Mouse (Mus musculus) limb, embryonic 13.5 days (tissue): ENCODE data around the gene Nmi. TPM values are rescaled to one million over a fixed set of nuclear protein-coding genes. Genes with fewer than 3 reads are reported as not detected.

Experiments used
- ATAC-seq: fragments of 200-750 bp; cut with Nextera tagmentation; 2 replicates; pipeline ENCODE4 v1.8.0; 2017; ENCODE audit warnings: low read depth, moderate number of reproducible peaks, moderate TSS enrichment; ENCODE audit not compliant: low FRiP score
- H3K27ac ChIP-seq: fragments of 300-500 bp; sonication (generic); 2 replicates; pipeline ENCODE4 v1.5.1; 2015; ENCODE audit warnings: inconsistent platforms, mild to moderate bottlenecking, moderate library complexity
- H3K27me3 ChIP-seq: fragments of 300-500 bp; sonication (generic); 2 replicates; pipeline ENCODE4 v1.6.1; 2015; ENCODE audit warnings: mild to moderate bottlenecking, inconsistent platforms
- H3K36me3 ChIP-seq: fragments of 300-500 bp; sonication (generic); 2 replicates; pipeline ENCODE4 v1.6.1; 2015; ENCODE audit warnings: inconsistent platforms, mild to moderate bottlenecking, moderate library complexity
- H3K4me1 ChIP-seq: fragments of 300-500 bp; sonication (generic); 2 replicates; pipeline ENCODE4 v1.6.1; 2015; ENCODE audit warnings: inconsistent platforms
- H3K4me2 ChIP-seq: fragments of 300-500 bp; sonication (generic); replicated peaks from 2 replicates; pipeline ENCODE4 v1.6.1; 2015; ENCODE audit warnings: inconsistent platforms, mild to moderate bottlenecking, moderate library complexity
- H3K4me3 ChIP-seq: fragments of 300-500 bp; sonication (generic); 2 replicates; pipeline ENCODE4 v1.5.1; 2015; ENCODE audit warnings: moderate library complexity, mild to moderate bottlenecking, inconsistent platforms
- H3K9ac ChIP-seq: fragments of 300-500 bp; sonication (generic); 2 replicates; pipeline ENCODE4 v1.6.1; 2015; ENCODE audit warnings: mild to moderate bottlenecking, inconsistent platforms
- H3K9me3 ChIP-seq: fragments of 300-500 bp; sonication (generic); 2 replicates; pipeline ENCODE4 v1.6.1; 2016; ENCODE audit warnings: inconsistent platforms
- WGBS: fragments of 180-500 bp; shearing (Covaris S2); methylation state at CpG from one replicate; pipeline ENCODE4 v1.1.7; 2015; 5-methylcytosine and 5-hydroxymethylcytosine counted together
- polyA plus RNA-seq: library from polyadenylated mRNA; unstranded; fragments of >200 nt; fragmentation: Nextera tagmentation; extraction: Ambion mirVana; gene quantifications from 2 replicates; pipeline ENCODE4 v1.2.1, GENCODE M21; 2015

The Nmi gene
- polyA plus RNA-seq, 1 experiment from 2014 or later = 12.4 TPM

GRCm38 (mm10) chr2:51905637-51906036 lies 67.7 kb downstream of the Nmi start:
- WGBS = 56% methylated on average over 8 of the region's 8 CpGs
- no peak overlapping the region for H3K27ac ChIP-seq
- no peak for ATAC-seq

More at GRCm38 (mm10) chr2:51905637-51906036, 67.7 kb downstream of the Nmi start:
- H3K9ac ChIP-seq = no peak overlapping the region
- H3K9me3 ChIP-seq = no peaks in the 10 kb centered on the region; the same call in 1 of the 2 replicates
- H3K4me1 ChIP-seq = peaks cover 24% of the 10 kb centered on the region
- H3K27me3 ChIP-seq = no peaks in the 10 kb centered on the region
- no peak overlapping the region for H3K4me3 ChIP-seq
- H3K36me3 ChIP-seq = no peaks in the 10 kb centered on the region
- no peak overlapping the region for H3K4me2 ChIP-seq

Other genes with a start within 250 kb of the Nmi start
- 14.3 and 15.7 TPM in 2 replicates for gene Rbm43, start 38.3 kb downstream of the Nmi start, polyA plus RNA-seq
- 58.8 and 60.4 TPM in 2 replicates for gene Tnfaip6, start 64.5 kb upstream of the Nmi start, polyA plus RNA-seq
- gene Rif1, start 99.3 kb upstream of the Nmi start, polyA plus RNA-seq = 39.9 and 42.4 TPM in 2 replicates